ENCODE assay signal across 9 mouse cellular contexts in genomic region chr16:97431328-97431727, GRCm38 (mm10). TPM values are rescaled to one million over a fixed set of nuclear protein-coding genes. Genes with fewer than 3 reads are reported as not detected.
DNase-seq lines count a peak whose midpoint lies in the region; ATAC-seq lines count a peak whose summit lies in the region.
"Had no signal": no experiment of that assay in that cellular context is flagged by ENCODE, and none has a peak within 500 bp of the region (broad histone marks: within the 10 kb centered on the region; RNA-seq: fewer than 3 reads in every experiment).

No protein-coding gene starts in this region.

- peak; percentile 4 for DNase-seq in kidney, adult 11 months
- peak; percentile 88 for DNase-seq in adipocyte (ENCODE audit: low spot score)
- peak; percentile 21 to 42 for DNase-seq in gastrocnemius, postnatal 36 days
- peak; percentile 67 for DNase-seq in lung, postnatal 10 days
- DNase-seq in spleen, postnatal 14 days (ENCODE audit: low spot score in 2 of 2), result no peak
- no peak for DNase-seq in natural killer cell, adult 2 months (ENCODE audit: low spot score in 2 of 2)

- H3K4me2 ChIP-seq in kidney, embryonic 16.5 days (replicated peaks; ENCODE audit: low read depth, low read length), result no peak overlapping the region
- no peak overlapping the region for H3K4me2 ChIP-seq in hindbrain, embryonic 16.5 days (ENCODE audit: low read length)
- H3K4me2 ChIP-seq: stomach, embryonic 15.5 days had no signal

- no peak for ATAC-seq in kidney, embryonic 16.5 days (ENCODE audit: low FRiP score, low TSS enrichment)
- no peak for ATAC-seq in hindbrain, embryonic 16.5 days

- no peaks in the 10 kb centered on the region for H3K36me3 ChIP-seq in kidney, embryonic 16.5 days (ENCODE audit: insufficient read depth, low read length)
- H3K36me3 ChIP-seq in hindbrain, embryonic 16.5 days (ENCODE audit: control insufficient read depth, insufficient read depth, low read length), result no peaks in the 10 kb centered on the region
- H3K36me3 ChIP-seq: stomach, embryonic 15.5 days had no signal

- H3K27ac ChIP-seq in kidney, embryonic 16.5 days (ENCODE audit: low read length), result no peak overlapping the region
- H3K27ac ChIP-seq in hindbrain, embryonic 16.5 days (ENCODE audit: low read depth, low read length), result no peak overlapping the region
- H3K27ac ChIP-seq: stomach, embryonic 15.5 days had no signal

- no peak overlapping the region for H3K4me3 ChIP-seq in kidney, embryonic 16.5 days (ENCODE audit: low read length)
- H3K4me3 ChIP-seq in hindbrain, embryonic 16.5 days (ENCODE audit: low read length), result no peak overlapping the region
- H3K4me3 ChIP-seq: stomach, embryonic 15.5 days had no signal

- no peaks in the 10 kb centered on the region for H3K9me3 ChIP-seq in kidney, embryonic 16.5 days (ENCODE audit: low read length)
- H3K9me3 ChIP-seq in hindbrain, embryonic 16.5 days (ENCODE audit: control insufficient read depth, low read length), result no peaks in the 10 kb centered on the region
- H3K9me3 ChIP-seq: stomach, embryonic 15.5 days had no signal

- no peaks in the 10 kb centered on the region for H3K4me1 ChIP-seq in kidney, embryonic 16.5 days (ENCODE audit: insufficient read depth, low read length)
- H3K4me1 ChIP-seq in hindbrain, embryonic 16.5 days (ENCODE audit: control insufficient read depth, insufficient read depth, low read depth, low read length), result no peaks in the 10 kb centered on the region
- H3K4me1 ChIP-seq: stomach, embryonic 15.5 days had no signal

- H3K27me3 ChIP-seq in kidney, embryonic 16.5 days (ENCODE audit: insufficient read depth, low read length), result no peaks in the 10 kb centered on the region
- H3K27me3 ChIP-seq in hindbrain, embryonic 16.5 days (replicated peaks; ENCODE audit: control insufficient read depth, insufficient read depth, low read length), result no peaks in the 10 kb centered on the region
- H3K27me3 ChIP-seq: stomach, embryonic 15.5 days had no signal

- intact Hi-C loops in gastrocnemius, postnatal 36 days (cut with DNase I), result no loop called here

- WGBS in kidney, embryonic 16.5 days, result 76% methylated on average over 4 of the region's 4 CpGs
- 78% methylated on average over 4 of the region's 4 CpGs for WGBS in hindbrain, embryonic 16.5 days

- no peak overlapping the region for H3K9ac ChIP-seq in kidney, embryonic 16.5 days (replicated peaks; ENCODE audit: low read length)
- no peak overlapping the region for H3K9ac ChIP-seq in hindbrain, embryonic 16.5 days (ENCODE audit: low read depth, low read length)
- H3K9ac ChIP-seq: stomach, embryonic 15.5 days had no signal

RNA-seq across cellular contexts. Expression of gene Mx1, which starts 31.4 kb away (rescaled TPM):
- polyA plus RNA-seq in kidney, embryonic 16.5 days (2015; fragmentation: Nextera tagmentation; extraction: Ambion mirVana), result 0.24 TPM in 1 of 2 replicates, not detected in the other
- under 1 TPM; 0.26 to 0.49 TPM for total RNA-seq in gastrocnemius, postnatal 36 days (2021)
- 0.16 and 0.23 TPM in 2 replicates for polyA plus RNA-seq in hindbrain, embryonic 16.5 days (2015; fragmentation: Nextera tagmentation; extraction: Ambion mirVana)

Comparison
In these comparisons a context has a peak if more than half of its experiments do, and no peak if none do; other contexts are left out.
1. DNase-seq: peak in kidney, adult 11 months (single experiment), adipocyte (single experiment), gastrocnemius, postnatal 36 days (2 of 2) and lung, postnatal 10 days (single experiment); none in spleen, postnatal 14 days (0 of 2) and natural killer cell, adult 2 months (0 of 2).